Mouse (Mus musculus) forebrain, embryonic 11.5 days (tissue): ENCODE measurements around the gene 1700007K13Rik. TPM values are rescaled to one million over a fixed set of nuclear protein-coding genes. Genes with fewer than 3 reads are reported as not detected.

ENCODE experiments used
- ATAC-seq: fragments of 200-750 bp; cut with Nextera tagmentation; replicated peaks from 2 replicates; pipeline ENCODE4 v1.8.0; 2017; ENCODE audit warnings: moderate TSS enrichment; ENCODE audit not compliant: low FRiP score
- DNase-seq: peaks from one replicate; pipeline ENCODE4 v3.0.0-alpha.2; 2017; ENCODE audit warnings: low spot score
- H3K27ac ChIP-seq: fragments of 300-500 bp; sonication (generic); 2 replicates; pipeline ENCODE4 v1.5.1; 2014; ENCODE audit warnings: low read depth, low read length
- H3K27me3 ChIP-seq: fragments of 300-500 bp; sonication (generic); 2 replicates; pipeline ENCODE4 v1.6.1; 2014; ENCODE audit warnings: mild to moderate bottlenecking, low read length, mixed read lengths; ENCODE audit not compliant: control insufficient read depth, insufficient read depth
- H3K36me3 ChIP-seq: fragments of 300-500 bp; sonication (generic); 2 replicates; pipeline ENCODE4 v1.6.1; 2014; ENCODE audit warnings: mild to moderate bottlenecking, low read length, moderate library complexity, mixed read lengths; ENCODE audit not compliant: control insufficient read depth, insufficient read depth
- H3K4me1 ChIP-seq: fragments of 300-500 bp; sonication (generic); replicated peaks from 2 replicates; pipeline ENCODE4 v1.6.1; 2014; ENCODE audit warnings: low read length, mixed read lengths; ENCODE audit not compliant: control insufficient read depth, insufficient read depth
- H3K4me2 ChIP-seq: fragments of 300-500 bp; sonication (generic); 2 replicates; pipeline ENCODE4 v1.6.1; 2014; ENCODE audit warnings: low read depth, mild to moderate bottlenecking, low read length, moderate library complexity, mixed read lengths; ENCODE audit not compliant: severe bottlenecking
- H3K4me3 ChIP-seq: fragments of 300-500 bp; sonication (generic); 2 replicates; pipeline ENCODE4 v1.5.1; 2014; ENCODE audit warnings: low read depth, low read length
- H3K9ac ChIP-seq: fragments of 300-500 bp; sonication (generic); 2 replicates; pipeline ENCODE4 v1.6.1; 2014; ENCODE audit warnings: low read length
- H3K9me3 ChIP-seq: fragments of 300-500 bp; sonication (generic); 2 replicates; pipeline ENCODE4 v1.6.1; 2016; ENCODE audit warnings: low read length, mixed read lengths; ENCODE audit not compliant: control insufficient read depth
- WGBS: fragments of 180-500 bp; shearing (Covaris S2); extraction: QIAGEN DNeasy Blood & Tissue Kit; methylation state at CpG from one replicate; pipeline ENCODE4 v1.1.7; 2014; 5-methylcytosine and 5-hydroxymethylcytosine counted together
- polyA plus RNA-seq: library from polyadenylated mRNA; unstranded; fragments of >200 nt; fragmentation: Nextera tagmentation; extraction: Ambion mirVana; gene quantifications from 2 replicates; pipeline ENCODE4 v1.2.1, GENCODE M21; 2014

The 1700007K13Rik gene
- polyA plus RNA-seq, 1 experiment from 2014 or later, result 2.2 TPM

DNA sequence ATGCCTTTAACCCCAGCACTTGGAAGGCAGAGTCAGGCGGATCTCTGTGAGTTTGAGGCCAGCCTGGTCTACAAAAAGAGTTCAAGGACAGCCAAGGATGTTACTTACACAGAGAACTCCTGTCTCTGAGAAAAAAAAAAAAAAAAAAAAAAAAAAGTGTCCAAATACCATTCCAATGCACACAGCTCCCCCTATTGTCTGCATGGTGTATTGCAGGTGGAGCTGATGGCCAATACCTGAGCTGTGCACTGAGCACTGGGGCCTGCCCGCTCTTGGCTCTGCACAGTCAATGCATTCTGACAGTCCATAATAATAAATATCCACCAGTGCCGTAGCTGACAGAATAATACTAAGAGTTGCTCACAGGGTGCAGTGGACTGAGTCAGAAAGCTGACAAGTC lies 2.2 kb downstream of the 1700007K13Rik start:
- no peak overlapping the region for H3K4me3 ChIP-seq
- peak; percentile 83 for DNase-seq
- H3K36me3 ChIP-seq, result no peaks in the 10 kb centered on the region
- H3K27me3 ChIP-seq, result no peaks in the 10 kb centered on the region
- WGBS, result 47% methylated on average over 3 of the region's 3 CpGs
- H3K4me2 ChIP-seq, result no peak overlapping the region
- H3K27ac ChIP-seq, result no peak overlapping the region
- H3K9me3 ChIP-seq, result no peaks in the 10 kb centered on the region
- no peak for ATAC-seq
- H3K4me1 ChIP-seq, result peaks cover 11% of the 10 kb centered on the region
- no peak overlapping the region for H3K9ac ChIP-seq

DNA sequence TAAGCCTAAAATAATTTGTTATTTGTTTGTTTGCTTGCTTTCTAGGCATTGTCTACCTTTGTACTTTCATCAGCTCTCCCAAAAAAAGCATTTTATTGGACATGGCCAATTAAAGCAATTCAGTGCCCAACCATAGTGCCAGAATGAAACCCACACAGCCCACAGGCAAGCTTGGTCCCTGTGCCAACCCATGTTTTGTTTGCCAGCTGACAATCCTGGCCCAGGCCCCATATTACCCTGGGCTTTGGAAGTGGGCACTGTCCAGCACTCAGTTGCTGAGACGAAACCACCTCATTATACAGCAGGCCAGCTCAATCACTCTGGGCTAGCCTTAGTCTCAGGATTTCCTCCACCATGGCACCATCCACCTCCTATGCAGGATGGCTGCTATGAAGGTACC lies 9.5 kb downstream of the 1700007K13Rik start:
- Histone ChIP-seq H3K4me2 (no peak overlapping the region), H3K4me3 (no peak overlapping the region), H3K27ac (no peak overlapping the region), H3K9ac (no peak overlapping the region), H3K27me3 (no peaks in the 10 kb centered on the region), H3K4me1 (no peaks in the 10 kb centered on the region), H3K9me3 (no peaks in the 10 kb centered on the region), H3K36me3 (no peaks in the 10 kb centered on the region; the same call in 1 of the 2 replicates)
- DNase-seq (no peak), ATAC-seq (no peak)
- 85% methylated on average over 1 of the region's 1 CpGs for WGBS

DNA sequence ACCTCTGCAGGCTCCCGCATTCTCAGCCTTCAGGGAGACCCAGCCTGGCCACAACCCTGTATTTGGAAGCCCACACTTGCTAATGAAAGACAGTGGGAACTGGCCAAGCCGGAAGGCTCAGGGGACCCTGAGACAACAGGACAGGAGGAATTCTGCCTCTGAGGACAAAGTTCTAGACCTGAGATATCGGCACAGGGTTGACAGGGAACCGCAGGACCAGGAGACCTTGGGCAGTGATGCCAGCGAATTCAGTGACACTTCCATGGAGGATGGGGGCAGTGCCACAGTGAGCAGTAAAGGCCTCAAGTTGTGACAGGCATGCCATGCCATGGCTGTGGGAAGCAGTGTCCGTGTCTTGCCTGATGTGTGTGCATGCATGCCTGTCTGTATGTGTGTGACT lies 12.6 kb downstream of the 1700007K13Rik start:
- Histone ChIP-seq H3K27me3 (no peaks in the 10 kb centered on the region), H3K27ac (no peak overlapping the region), H3K36me3 (no peaks in the 10 kb centered on the region; the same call in 1 of the 2 replicates), H3K4me1 (no peaks in the 10 kb centered on the region), H3K9me3 (no peaks in the 10 kb centered on the region), H3K4me2 (no peak overlapping the region), H3K4me3 (no peak overlapping the region), H3K9ac (no peak overlapping the region)
- no peak for ATAC-seq
- WGBS, result 84% methylated on average over 6 of the region's 6 CpGs
- DNase-seq, result no peak

DNA sequence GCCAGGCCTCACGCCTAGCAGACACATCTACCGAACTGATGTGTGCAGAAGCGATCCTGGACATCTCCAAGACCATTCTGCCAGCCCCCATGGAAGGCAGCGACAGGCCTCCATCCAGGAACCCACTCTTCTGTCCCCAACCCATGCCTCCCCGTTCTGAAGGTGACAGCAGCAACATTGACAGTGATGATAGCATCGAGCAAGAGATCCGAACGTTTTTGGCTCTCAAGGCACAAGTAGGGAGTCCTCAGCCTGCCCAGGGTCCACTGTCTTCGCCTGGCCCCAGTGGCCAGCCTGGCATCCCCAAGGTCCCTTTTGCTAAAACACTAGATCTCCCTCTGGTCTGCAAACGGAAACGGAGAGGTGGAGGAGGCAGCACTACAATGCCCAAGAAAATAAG lies 14.5 kb downstream of the 1700007K13Rik start:
- H3K36me3 ChIP-seq, result no peaks in the 10 kb centered on the region; the same call in 1 of the 2 replicates
- H3K27ac ChIP-seq, result no peak overlapping the region
- H3K9ac ChIP-seq, result no peak overlapping the region
- H3K4me3 ChIP-seq, result no peak overlapping the region
- WGBS, result 87% methylated on average over 11 of the region's 11 CpGs
- H3K4me2 ChIP-seq, result no peak overlapping the region
- DNase-seq, result no peak
- peaks cover 5% of the 10 kb centered on the region; the same call in 1 of the 2 replicates for H3K4me1 ChIP-seq
- no peak for ATAC-seq
- H3K27me3 ChIP-seq, result no peaks in the 10 kb centered on the region
- no peaks in the 10 kb centered on the region for H3K9me3 ChIP-seq

DNA sequence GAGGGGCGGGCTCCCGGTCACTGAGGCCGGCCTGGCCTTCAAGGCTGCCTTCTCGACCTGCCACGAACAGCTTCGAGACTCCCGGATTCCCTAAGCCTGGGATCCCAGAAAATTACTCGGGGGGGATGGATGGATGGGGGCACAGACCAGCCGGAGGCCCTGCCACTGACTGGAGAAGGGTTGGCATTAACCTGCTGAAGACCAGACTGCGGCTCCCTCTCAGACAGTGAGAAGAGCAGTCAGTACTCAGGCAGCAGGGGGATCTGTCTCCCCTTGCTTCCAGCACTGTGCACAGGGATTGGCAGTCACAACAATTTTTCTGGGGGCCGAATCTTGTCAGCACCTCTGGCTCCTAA lies 18.8 kb downstream of the 1700007K13Rik start:
- DNase-seq (no peak), ATAC-seq (no peak)
- no peaks in the 10 kb centered on the region; the same call in 1 of the 2 replicates for H3K36me3 ChIP-seq
- peak overlapping the region; percentile 70 for H3K4me3 ChIP-seq
- H3K4me1 ChIP-seq, result peaks cover 5% of the 10 kb centered on the region; the same call in 1 of the 2 replicates
- H3K4me2 ChIP-seq, result peak overlapping the region; percentile 96
- H3K9me3 ChIP-seq, result no peaks in the 10 kb centered on the region
- no peaks in the 10 kb centered on the region; the same call in 1 of the 2 replicates for H3K27me3 ChIP-seq
- no peak overlapping the region for H3K27ac ChIP-seq
- WGBS, result 9% methylated on average over 11 of the region's 11 CpGs
- peak overlapping the region; percentile 86 for H3K9ac ChIP-seq

DNA sequence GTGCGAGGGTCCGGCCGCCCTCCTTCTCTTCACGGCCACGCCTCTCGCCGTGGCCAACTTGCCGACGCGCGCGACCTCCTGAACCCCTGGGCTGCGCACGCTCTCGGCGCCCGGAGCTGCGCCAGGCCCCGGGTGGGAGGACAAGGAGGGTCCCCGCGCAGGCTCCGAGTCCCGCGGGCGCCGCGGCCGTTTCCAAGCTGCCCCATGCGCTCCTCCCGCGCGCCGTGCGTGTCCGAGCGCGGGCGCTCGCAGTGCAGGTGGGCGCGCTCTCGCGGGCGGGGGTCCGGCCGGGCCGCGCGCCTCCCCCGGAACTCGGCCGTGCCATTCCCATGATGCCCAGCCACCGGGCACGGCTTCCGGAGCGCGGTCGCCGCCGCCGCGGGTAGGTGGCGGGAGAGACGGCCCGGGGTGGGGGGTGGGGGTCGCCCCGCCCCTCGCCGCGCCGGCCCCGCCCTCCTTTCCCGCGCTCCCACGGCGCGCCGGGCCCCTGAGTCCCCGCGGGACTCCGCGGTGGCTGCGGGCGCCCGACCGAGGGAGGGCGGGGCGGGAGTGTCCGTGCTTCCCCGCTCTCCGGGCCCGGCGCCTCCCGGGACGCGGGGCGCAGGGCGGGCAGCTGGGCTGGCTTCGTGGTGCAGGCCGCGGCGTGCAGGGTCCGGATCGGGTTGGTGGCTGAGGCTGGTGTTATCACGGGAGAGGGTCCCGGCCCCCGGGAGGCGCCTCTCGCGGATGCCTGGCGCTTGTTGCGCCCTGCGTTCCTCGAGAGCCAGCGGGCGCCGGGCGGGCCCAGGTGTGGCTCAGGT lies 19.4 kb downstream of the 1700007K13Rik start, which contains the start of gene Ppp1r26:
Ppp1r26 (plus strand) TSS at position 286 of the 800 bp plus-strand sequence.
- Histone ChIP-seq H3K36me3 (no peaks in the 10 kb centered on the region), H3K4me3 (peak within 1 kb of the TSS; percentile 70), H3K27ac (no peak within 1 kb of the TSS), H3K4me2 (peak within 1 kb of the TSS; percentile 96), H3K4me1 (peaks cover 5% of the 10 kb centered on the region; the same call in 1 of the 2 replicates), H3K9ac (peak within 1 kb of the TSS; percentile 86), H3K9me3 (no peaks in the 10 kb centered on the region), H3K27me3 (no peaks in the 10 kb centered on the region; the same call in 1 of the 2 replicates)
- WGBS, result under 1% methylated on average over 60 of the region's 118 CpGs
- DNase-seq, result peak; percentile 75
- peak; percentile 65 for ATAC-seq

DNA sequence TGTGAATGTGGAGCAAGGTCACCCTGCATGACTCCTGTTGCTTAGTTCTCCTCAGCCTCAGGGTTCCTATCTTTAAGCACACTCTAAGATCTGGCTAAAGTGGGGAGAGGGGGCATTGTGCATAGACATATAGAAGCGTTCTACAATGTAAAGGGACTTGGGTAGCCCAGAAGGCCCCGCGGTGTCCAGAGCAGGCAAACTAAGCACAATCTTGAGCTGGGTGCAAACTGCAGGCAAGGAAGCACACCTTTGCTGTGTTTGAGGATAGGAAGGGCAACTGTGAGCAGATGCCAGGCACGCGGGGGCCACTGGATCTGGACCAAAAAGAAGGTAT lies 20.0 kb downstream of the 1700007K13Rik start:
- no peaks in the 10 kb centered on the region for H3K9me3 ChIP-seq
- no peaks in the 10 kb centered on the region; the same call in 1 of the 2 replicates for H3K27me3 ChIP-seq
- no peaks in the 10 kb centered on the region for H3K36me3 ChIP-seq
- peak overlapping the region; percentile 86 for H3K9ac ChIP-seq
- ATAC-seq (peak; percentile 30), DNase-seq (no peak)
- no peak overlapping the region for H3K27ac ChIP-seq
- peak overlapping the region; percentile 96 for H3K4me2 ChIP-seq
- peaks cover 5% of the 10 kb centered on the region; the same call in 1 of the 2 replicates for H3K4me1 ChIP-seq
- H3K4me3 ChIP-seq, result peak overlapping the region; percentile 70
- 10% methylated on average over 5 of the region's 5 CpGs for WGBS

DNA sequence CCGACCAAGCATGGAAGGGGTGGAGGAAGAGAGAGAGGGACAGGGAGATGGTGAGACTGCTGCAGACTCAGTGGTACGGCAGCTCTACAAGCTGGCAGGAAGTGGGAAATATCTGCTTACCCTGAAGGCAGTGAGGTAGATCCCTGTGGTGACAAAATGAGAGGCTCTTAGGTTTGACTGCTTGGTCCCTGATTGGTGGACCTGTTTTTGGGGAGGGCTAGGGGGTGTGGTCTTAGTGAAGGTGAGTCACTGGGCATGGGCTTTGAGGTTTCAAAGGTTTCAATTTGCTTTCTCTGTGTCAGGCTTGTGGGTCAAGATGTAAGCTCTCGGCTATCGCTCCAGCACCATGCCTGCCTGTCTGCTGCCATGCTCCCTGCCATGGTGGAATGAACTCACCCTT lies 21.1 kb downstream of the 1700007K13Rik start:
- H3K4me2 ChIP-seq, result no peak overlapping the region
- DNase-seq (no peak), ATAC-seq (no peak)
- no peaks in the 10 kb centered on the region; the same call in 1 of the 2 replicates for H3K27me3 ChIP-seq
- no peaks in the 10 kb centered on the region for H3K36me3 ChIP-seq
- H3K27ac ChIP-seq, result no peak overlapping the region
- no peaks in the 10 kb centered on the region for H3K9me3 ChIP-seq
- no peak overlapping the region for H3K4me3 ChIP-seq
- no peak overlapping the region for H3K9ac ChIP-seq
- H3K4me1 ChIP-seq, result peaks cover 5% of the 10 kb centered on the region; the same call in 1 of the 2 replicates
- 88% methylated on average over 4 of the region's 4 CpGs for WGBS
